Mouse (Mus musculus) neural tube, embryonic 14.5 days (tissue): ENCODE data around the gene Ceacam3. TPM values are rescaled to one million over a fixed set of nuclear protein-coding genes. Genes with fewer than 3 reads are reported as not detected.

Experiments used
- polyA plus RNA-seq: library from polyadenylated mRNA; unstranded; fragments of >200 nt; fragmentation: Nextera tagmentation; extraction: Ambion mirVana; gene quantifications from 2 replicates; pipeline ENCODE4 v1.2.1, GENCODE M21; 2014

Gene Ceacam3
- polyA plus RNA-seq, 1 experiment from 2014 or later, result not detected

Other genes with a start within 250 kb of the Ceacam3 start
- gene Ptgir, start 243.8 kb upstream of the Ceacam3 start, polyA plus RNA-seq, result 1.2 TPM in 1 of 2 replicates, not detected in the other
- gene Calm3, start 226.2 kb upstream of the Ceacam3 start, polyA plus RNA-seq, result 412 and 503 TPM in 2 replicates
- gene Pnmal2, start 205.6 kb upstream of the Ceacam3 start, polyA plus RNA-seq, result 68.1 and 92.1 TPM in 2 replicates
- gene Pnmal1, start 190.6 kb upstream of the Ceacam3 start, polyA plus RNA-seq, result 60.1 and 60.7 TPM in 2 replicates
- gene Gm42372, start 167.2 kb upstream of the Ceacam3 start, polyA plus RNA-seq, result 7.4 and 10.1 TPM in 2 replicates
- 2.3 and 5.6 TPM in 2 replicates for gene Ccdc8, start 157.6 kb upstream of the Ceacam3 start, polyA plus RNA-seq
- 121 TPM in 2 replicates for gene Ppp5c, start 122.4 kb upstream of the Ceacam3 start, polyA plus RNA-seq
- 2.7 and 4.4 TPM in 2 replicates for gene Hif3a, start 87.9 kb upstream of the Ceacam3 start, polyA plus RNA-seq
- 3.7 and 4.0 TPM in 2 replicates for gene Psg16, start 76.2 kb upstream of the Ceacam3 start, polyA plus RNA-seq
- gene Psg29, start 53.2 kb downstream of the Ceacam3 start, polyA plus RNA-seq, result not detected in 2 replicates